Mouse (Mus musculus) urinary bladder, postnatal 10 days (tissue): ENCODE measurements around the gene Gas1.

ENCODE experiments used
- DNase-seq: peaks from one replicate; pipeline ENCODE4 v3.0.0; 2022; ENCODE audit warnings: low spot score

The Gas1 gene

DNA sequence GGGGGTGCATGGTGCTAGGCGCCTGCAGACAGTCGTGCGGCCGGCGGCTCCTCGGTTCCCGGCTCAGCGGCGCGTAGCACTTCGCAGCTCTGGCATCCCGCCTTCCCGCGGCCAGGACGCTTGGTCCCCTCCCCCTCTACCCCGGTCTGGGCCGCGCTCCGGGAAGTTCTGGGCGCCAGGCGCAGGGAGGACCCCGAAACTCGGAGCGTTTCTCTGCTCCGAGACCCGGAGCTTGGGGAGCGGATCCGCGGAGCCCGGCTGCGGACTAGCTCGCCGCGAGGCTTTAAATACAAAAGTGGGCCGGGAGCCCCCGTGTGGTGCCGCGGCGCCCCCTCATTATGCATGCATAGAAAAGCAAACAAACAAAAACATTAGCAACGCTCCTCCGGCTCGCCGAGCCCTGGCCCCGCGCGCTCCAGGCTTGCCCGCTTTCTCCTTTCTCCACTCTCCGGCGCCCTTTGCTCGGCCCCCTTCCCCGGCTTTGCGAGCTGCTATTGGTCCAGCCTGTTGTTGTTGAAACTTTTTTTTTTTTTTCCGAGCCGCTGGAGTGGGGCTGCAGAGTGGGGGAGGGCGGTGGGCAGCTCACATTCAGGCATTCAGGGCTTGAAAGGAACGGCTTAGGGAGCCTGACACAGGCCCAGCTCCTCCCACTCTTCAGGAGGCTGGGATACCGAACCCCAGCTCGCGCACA lies at the start of gene Gas1:
Gene Gas1 (minus strand): TSS at position 260 of the 691 bp plus-strand sequence.
- peak; percentile 70 for DNase-seq

DNA sequence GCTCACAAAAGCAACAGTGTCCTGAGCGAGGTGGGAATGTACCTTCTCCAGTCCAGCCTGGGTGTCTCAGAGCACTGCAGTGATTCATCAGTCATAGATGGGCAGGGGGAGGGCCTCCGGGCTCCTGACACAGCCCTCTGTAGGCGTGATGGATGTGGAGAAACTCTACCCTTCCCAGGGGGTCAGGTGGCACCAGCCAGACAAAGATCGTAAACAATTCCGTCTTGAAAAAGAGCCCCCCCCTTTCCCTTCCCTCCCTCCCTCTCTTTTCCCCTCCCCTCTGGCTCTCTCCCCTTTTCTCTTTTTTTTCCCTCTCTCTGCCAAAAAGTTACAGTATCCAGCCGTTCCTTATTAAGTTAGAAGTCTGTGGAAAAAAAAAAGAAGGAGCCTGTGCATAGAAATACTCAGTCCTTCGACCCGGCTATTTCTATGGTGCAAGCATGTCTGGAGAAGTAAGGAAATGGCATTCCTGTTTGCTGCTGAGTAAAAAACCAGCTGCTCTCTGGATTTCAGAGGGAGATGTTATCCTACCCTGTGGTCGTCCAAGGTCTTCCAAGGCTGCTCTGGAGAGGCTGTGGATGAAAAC lies 49.2 kb upstream of the Gas1 start:
- DNase-seq = no peak

DNA sequence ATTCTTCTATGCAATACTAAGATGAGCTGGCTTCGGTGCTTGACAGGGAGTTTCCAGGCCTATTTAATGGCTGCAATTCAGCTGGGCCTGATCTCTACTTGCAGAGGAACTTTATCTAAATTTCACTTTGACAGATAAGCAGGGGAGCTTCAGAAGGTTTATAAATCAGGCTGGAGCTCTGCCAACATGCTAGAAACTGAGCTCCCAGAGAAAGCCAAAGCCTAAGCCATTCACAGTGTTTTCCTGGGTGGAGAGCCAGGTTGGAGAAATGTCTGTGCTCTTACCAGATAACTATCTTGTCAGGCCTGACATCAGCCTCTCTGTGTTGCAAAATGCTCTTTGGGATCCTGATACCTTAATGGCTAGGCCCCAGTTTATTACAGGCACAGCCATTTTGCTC lies 48.6 kb upstream of the Gas1 start:
- DNase-seq = no peak

DNA sequence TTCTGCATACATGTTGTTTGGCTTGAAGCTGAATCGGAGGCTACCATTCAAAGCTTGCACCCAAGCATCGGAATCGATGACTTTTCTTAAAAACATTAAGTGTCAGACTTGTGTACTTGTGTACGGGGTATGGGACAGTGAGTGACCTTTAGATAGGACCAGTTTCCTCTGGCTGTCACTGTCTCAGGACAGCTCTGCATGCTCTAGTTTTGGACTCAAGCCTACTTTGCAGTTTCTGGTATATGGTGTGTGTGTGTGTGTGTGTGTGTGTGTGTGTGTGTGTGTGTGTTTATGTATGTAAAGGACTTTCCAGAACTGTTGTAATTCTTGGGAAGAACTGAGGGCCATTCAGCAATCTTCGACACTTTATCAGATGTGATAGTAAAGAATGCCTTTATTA lies 48.1 kb upstream of the Gas1 start:
- DNase-seq = no peak

DNA sequence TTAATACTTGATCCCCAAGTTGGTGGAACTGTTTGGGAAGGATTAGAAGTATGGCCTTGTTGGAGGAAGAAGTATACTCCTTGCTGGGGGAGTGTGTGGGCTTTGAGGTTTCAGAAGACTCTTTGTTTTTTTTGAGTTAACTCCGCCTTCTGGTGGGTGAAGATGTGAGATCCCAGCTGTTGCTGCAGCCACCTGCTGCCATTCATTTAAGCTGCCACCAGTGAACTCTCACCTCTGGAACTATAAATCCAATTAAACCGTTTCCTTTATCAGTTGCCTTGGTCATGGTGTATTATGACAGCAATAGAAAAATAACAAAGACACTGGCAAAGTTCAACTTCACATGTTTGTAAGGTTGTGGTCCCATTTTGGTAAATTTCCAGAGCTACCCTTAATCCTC lies 46.6 kb upstream of the Gas1 start:
- no peak for DNase-seq

DNA sequence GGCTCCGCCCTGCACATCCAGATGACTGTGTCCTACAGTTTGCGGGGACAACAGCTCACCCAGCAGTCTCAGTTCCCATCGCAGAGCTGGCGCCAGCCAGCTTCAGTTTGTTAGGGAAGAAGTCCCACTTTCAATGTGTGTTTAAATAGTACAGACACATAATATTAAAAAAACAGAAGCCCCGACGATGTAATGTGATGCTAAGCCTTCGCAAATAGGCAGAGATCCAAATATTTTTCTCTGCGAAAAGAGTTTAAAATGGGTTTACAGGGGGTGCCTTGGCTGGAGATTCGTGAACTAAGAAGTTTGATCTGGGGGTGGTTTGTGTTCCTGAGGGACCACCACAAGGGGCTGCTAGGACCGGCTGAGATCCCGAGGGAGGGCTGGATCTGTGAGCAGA lies 45.2 kb upstream of the Gas1 start:
- DNase-seq = no peak

DNA sequence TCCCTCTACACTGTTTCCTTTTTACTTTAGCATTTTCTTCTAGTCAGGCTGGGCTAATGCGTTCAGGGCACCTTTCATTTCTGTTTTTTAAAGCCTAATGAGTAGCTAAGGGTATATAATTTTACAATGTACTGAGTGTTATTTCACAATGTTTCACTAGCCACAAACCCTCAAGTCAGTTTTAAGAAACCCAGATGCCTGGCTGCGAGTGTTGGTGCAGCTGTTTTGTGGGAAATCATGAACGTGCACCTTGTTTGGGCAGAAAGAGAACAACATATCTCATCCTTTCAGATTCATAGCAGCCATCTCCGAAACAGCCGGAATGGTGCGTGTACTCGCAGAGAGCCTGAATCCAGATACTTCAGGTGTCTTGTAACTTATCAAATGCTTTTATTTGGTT lies 36.7 kb upstream of the Gas1 start:
- DNase-seq = no peak

DNA sequence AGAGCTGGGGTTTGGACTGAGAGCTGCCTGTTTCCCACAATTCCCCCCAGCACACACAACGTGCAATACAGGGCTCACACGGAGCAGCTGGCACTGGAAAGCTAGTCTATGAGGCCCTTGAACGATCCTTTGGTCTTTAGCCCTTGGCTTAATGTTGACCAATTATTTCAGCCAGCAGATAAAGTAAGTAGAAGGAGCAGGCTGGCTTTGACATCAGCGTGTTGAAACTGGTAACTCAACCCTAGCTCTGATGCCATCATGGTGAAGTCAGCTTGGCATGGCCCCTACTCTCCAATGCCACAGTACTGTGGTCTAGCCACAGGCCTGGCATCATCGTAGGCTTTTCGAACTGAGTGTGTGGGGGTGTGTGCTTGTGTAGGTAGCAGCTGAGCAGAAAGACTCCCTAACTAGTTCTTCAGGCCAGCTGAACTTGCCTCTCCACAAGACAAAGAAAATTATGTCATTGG lies 30.0 kb upstream of the Gas1 start:
- no peak for DNase-seq

DNA sequence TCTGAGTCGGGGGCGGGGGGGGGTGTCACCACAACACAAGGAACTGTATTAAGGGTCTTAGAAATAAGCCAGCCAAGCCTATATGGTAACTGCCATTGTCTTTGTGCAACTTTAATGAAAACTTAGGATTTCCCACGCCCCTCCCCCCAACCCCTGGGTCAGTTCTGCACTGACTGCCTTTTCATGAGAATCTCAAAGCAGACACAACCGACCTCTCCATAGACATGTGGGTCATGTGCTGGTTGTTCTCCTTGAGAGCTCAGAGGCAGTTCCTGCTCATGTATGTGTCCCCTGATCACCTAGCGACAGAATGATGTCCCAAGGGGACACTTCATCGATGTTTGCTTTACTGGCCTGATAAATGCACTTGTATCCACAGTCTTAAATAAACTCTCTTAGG lies 27.6 kb upstream of the Gas1 start:
- no peak for DNase-seq

DNA sequence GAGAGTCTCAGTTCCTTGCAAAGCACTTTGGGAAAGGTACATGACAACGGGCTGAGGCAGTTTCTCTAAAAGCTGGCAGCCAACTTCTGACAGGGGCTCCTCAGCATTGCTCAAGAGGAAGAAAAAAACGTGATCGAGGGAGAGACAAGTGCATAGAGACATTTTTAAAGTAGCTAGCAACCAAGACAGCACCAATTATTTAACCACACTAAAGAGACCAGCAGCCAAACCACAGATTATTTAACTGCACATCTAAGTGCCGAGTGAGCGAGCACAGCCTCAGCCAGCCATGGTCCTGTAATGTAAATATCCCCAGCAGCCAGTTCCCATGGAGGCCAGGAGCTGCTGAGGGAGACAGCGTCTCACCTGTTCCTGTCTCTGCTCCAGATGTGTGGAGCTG lies 16.1 kb upstream of the Gas1 start:
- no peak for DNase-seq

DNA sequence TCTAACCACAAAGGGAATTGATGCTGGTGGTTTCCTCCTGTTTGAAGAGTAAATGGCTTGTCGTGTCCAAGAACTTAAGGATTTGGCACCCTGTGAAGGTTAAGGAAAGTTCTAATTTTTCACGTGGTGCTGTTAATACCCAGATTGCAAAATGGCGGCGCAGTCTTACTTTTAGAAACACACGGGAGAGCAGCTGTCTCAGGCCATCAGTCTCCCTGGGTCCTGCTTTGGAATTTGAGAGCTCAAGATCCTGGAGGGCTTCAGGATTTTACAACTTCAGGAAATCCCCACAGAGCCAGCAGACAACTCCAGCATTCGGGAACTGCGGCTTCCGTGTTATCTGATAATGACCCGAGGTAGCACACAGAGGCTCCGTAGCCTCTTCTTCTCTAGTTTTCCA lies 12.8 kb upstream of the Gas1 start:
- no peak for DNase-seq

DNA sequence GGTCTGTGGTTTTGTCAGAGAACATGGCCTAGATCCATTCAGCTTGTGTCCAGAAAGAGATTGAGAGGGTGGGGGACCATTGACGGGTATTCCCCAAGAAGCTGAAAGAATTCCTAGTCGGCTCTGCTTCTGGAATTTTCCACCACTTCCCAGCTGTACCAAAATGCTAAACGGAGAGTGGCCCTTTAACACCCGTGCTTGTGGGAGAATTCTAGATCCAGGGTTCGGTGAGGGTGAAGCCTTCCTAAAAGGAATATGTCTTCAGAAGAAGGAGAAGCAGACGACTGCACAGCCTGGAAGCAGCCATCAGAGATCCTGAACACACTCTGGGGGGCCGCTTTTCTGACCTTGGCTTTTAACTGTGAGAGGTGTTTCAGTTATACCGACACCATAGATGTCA lies 11.8 kb upstream of the Gas1 start:
- no peak for DNase-seq

DNA sequence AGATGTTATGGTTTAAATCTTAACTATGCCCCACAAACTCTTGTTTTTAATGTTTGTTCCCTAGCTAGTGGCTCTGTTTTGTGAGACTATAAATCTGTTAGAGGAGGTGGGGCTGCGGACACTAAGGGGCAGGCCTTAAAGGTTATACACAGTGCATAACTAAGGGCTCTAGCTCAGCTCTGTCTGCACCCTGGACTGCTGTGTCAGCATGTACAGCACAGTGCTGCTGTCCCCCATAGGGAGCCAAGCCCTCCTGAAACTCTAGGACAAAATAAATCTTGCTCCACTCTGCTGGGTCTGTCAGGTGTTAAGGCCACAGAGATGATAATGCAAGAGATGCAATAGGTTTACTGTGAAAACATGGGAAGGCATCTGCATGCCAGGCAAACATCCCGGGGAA lies 10.1 kb upstream of the Gas1 start:
- DNase-seq = no peak

DNA sequence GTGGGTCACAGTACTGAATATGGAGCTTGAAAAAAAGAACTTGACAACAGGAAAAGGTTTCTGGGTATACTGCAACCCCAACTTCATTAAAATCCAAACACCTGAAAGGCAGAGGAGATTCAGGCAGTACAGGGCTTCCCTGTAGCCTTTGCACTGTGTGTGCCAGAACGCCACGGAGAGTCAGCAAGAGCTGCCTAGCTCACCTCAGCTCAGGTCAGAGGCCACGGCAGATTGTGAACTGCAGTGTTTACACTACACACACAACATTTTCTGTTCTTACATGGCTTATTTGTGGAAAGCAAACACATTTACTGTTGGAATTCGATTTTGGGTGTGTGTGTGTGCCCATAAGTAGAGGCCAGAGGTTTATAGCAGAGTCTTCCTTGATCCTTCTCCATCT lies 5.2 kb upstream of the Gas1 start:
- no peak for DNase-seq

DNA sequence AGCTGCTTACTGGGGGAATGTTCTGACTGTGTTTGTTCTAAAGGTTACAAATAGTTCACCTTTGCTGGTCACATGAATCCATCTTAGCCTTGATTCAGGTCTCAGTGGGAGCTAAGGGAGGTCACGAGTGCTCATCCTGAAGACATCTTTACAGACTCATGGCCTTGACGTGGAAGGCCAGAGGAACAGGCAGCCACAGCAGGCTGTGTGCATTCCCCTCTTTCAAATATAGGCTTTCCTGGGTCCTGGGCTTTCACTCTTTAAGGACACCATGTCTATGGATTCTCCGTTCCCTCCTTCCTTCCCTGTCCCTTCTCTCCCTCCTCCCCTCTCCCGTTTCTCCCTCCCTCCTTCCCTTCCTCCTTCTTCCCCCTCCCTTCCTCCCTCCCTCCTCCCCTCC lies 2.5 kb upstream of the Gas1 start:
- DNase-seq = no peak

DNA sequence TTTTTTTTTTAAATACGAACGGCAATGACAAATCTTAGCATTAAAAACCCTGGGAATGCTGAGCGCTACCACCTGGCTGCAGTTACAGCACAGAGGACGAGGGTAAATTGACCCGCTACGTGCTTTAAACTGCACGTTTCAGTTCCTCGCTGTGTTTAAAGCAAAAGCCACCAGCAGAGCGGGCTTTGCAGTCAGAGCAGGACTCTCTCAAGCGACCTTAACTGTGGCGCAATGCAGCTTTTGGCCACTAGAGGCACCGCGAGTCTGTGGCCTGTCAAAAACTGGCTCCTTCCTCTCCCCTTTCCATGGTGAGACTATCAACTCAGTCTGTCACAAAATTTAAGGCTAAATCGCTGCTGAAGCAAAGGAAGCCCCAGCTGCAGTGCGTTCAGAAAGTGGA lies 1.3 kb upstream of the Gas1 start:
- DNase-seq = peak; percentile 83

DNA sequence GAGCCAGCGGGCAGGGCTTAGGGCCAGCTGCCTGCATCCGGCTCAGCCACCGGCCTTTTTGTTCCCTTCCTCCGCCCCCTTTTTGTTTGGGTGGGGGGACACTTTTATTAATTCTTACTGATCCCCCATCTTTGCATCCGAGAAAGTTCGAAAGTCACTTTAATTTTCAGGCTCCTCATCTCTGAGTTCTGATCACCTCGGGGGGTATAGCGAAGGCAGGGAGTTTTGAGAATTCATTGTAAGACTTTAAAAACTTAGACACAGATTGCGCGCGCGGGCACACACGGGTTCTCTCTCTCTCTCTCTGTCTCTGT lies 589 bp upstream of the Gas1 start:
- no peak for DNase-seq

DNA sequence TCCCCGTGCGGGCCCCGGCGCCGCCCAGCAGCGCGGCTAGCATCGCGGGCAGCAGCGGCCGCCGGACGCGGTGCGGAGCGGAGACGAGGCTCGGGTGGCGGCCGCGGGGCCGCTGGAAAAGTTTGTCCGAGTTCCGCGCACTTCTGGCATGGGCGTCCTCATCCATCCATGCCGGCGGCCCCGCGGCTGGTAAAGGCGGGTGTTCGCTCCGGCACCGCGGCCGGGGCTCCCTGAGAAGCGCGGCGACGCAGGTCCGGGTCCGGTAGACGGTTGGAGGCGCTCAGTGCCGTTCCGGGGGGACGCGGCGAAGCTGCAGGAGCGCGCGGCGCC lies 424 bp downstream of the Gas1 start:
- DNase-seq = no peak

DNA sequence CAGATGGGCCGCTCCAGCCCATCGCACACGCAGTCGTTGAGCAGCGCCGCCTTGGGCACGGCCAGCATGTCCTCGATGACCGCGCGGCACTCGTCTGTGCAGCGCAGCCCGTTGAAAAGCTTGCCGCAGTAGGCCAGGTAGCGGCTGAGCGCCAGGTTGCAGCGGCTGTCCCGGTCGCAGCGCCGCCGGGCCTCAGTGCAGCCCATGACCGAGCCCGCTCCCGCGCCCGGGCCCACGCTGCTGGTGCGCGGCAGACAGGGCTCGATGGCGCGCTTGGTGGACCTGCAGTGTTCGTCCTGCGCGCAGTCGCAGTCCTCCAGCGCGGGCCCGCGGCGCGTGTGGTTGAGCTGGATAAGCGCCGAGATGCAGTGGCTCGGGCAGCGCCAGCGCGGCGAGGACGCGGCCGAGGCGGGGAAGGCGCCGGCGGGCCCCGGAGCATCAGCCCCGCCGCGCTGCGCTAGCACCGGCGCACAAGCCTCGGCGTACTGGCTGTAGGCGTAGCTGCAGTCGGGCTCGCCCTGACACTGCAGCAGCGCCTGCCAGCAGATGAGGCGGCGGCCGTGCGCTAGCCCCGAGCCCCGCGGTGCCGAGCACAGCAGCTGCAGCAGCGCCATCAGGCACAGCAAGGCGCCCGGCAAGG lies 909 bp downstream of the Gas1 start:
- no peak for DNase-seq

DNA sequence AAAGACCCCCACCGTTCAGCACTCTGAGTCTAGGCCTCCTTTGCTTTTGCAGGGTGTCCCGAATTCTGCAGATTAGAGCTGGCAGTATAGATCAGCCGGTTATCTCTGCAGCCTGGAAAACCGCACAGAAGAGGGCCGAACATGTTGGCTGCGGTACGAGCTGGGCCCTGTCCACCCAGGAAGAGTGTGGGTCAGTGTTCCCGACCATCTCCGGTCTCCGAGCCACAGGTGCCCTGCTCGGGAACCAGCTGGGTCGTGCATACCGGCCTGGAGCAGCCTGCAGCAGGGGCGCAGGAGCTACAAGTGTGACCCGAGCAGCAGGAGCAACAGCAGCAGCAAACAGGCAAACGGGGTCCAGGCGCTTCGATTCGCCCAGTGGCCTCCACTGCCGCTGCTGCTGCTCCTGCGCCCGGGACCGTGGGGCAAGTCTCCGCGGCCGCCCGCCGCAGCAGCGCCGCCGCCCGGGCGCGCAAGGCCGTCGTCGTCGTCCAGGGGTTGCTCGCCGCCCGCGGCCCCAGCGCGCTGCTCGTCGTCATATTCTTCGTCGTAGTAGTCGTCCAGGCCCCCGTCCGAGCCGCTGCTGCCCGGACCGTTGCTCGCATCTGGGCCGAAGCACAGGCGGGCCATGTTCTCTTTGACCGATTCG lies 1.6 kb downstream of the Gas1 start:
- no peak for DNase-seq

DNA sequence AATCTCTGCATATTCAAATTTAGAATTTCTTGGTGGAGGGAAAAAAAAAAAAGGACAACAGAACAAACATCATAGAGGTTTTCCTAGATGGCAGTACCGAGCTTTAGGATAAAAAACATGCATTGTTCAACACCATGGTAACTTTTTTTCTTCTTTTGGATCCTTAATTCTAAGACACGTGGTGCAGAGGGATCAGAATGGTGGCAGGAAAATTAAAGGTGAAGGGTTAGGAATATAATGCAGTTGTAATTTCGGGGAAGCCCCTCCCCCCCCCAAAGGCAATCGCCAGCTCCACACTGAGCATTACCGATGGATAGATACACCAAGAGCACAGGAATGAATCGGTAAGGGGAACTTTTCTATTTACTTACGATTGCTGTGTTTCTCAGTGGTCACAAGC lies 2.2 kb downstream of the Gas1 start:
- no peak for DNase-seq

DNA sequence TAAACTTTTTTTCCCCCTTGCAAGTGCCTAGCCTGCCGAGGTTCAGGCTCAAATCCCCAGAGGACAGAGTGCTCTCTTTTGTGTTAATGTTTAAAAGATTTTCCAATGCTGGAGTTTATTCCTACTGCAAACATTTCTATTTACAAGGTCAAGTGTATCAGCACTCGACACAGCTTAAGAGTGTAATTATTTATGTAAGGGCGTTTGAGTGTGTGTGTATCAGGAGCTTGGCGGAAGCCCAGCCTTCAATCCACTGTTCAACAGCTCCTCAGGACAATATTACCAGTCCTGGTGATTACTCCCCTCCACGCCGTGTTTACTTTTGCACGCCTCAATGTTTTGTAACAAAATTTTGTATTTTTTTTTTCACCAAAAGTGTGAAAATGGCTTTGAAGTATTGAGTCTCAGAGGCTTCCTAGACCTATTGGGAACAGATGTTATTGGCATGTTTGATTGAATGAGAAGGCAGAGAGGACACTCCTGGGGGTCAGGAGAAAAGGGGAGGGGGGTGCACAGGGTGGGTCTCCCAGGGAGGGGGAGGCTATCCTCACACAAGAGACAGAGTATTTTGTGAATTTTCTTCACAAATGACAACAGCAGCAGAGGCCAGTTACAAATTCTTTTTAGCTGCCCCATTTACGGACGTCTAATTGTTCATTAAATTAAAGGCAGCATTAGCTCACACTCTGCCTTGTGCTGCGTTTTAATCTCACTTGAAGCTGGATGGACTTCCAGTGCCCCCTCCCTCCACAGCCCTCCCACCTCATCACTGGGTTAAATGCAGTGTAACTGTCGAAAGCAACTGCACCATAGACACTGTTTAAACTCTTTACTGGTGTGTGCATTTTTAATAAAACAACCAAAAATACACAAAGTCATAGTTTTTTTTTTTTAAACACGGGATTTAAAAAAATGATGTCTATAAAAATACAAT lies 3.3 kb downstream of the Gas1 start:
- no peak for DNase-seq
